Mouse (Mus musculus): Measurements from ENCODE around the gene Acacb. TPM values are rescaled to one million over a fixed set of nuclear protein-coding genes. Genes with fewer than 3 reads are reported as not detected.
A peak's percentile ranks its signal among the peaks of the same experiment; 100 is the strongest.

Acacb gene
- total and polyA plus RNA-seq, 3 experiments = 3.9 to 16.3 (median 13.4) TPM

- in situ Hi-C loops (cut with MboI; ENCODE audit: low pct_ligation_motif_present, low pct_unique_long_range_greater_than_20kb, low sequenced_read_pairs) = no loop called here
- H3K79me2 ChIP-seq (replicated peaks; ENCODE audit: control insufficient read depth, extremely low read depth, insufficient read depth, poor library complexity, severe bottlenecking) = no peaks in the 10 kb centered on the region
- H3K9me3 ChIP-seq (replicated peaks; ENCODE audit: low read length) = no peaks in the 10 kb centered on the region
- dilution Hi-C loops (cut with MboI; ENCODE audit: extremely low pct_ligation_motif_present, extremely low pct_unique_long_range_greater_than_20kb, low sequenced_read_pairs) = no loop called here
- H3K4me1 ChIP-seq (ENCODE audit: control insufficient read depth in 1 of 2, insufficient read depth in 2 of 2) = no peaks in the 10 kb centered on the region
- peaks cover 0 to 28% of the 10 kb centered on the region in 2 experiments for H3K36me3 ChIP-seq (replicated peaks in 1 of 2; ENCODE audit: control insufficient read depth in 1 of 2, insufficient read depth in 1 of 2, low read length in 1 of 2)
- H3K4me2 ChIP-seq (ENCODE audit: insufficient read depth, low read depth, poor library complexity, severe bottlenecking) = no peak overlapping the region
- no peaks in the 10 kb centered on the region for H3K27me3 ChIP-seq (replicated peaks)
- H3K9ac ChIP-seq (ENCODE audit: insufficient read depth, low read depth) = no peak overlapping the region
- H3K27ac ChIP-seq (ENCODE audit: insufficient read depth, low read depth) = no peak overlapping the region
- no peak overlapping the region for H3K4me3 ChIP-seq (replicated peaks in 1 of 3; ENCODE audit: low read depth in 2 of 3, low read length in 2 of 3, poor library complexity in 1 of 3)
- TF ChIP-seq CHD1 (IDR thresholded peaks at IDR 0.05; ENCODE audit: low read depth, low read length) (no peak), ZNF384 (IDR thresholded peaks at IDR 0.05; ENCODE audit: low read depth, low read length) (no peak), TBP (conservative IDR thresholded peaks at IDR 0.05; ENCODE audit: low read depth, low read length) (no peak), CHD2 (IDR thresholded peaks at IDR 0.05; ENCODE audit: low read length) (no peak), ZC3H11A (IDR thresholded peaks at IDR 0.05; ENCODE audit: low read depth, low read length) (no peak), MAX (IDR thresholded peaks at IDR 0.05; ENCODE audit: low read length) (no peak)
- DNase-seq (ENCODE audit: extremely low read depth) = no peak
Measured at GRCm38 (mm10) chr5:114194161-114194560, 47.8 kb downstream of the Acacb start.

GRCm38 (mm10) chr5:114199116-114199777 is 52.9 kb downstream of the Acacb start:
- no peak for DNase-seq (ENCODE audit: extremely low read depth)
- dilution Hi-C loops (cut with MboI; ENCODE audit: extremely low pct_ligation_motif_present, extremely low pct_unique_long_range_greater_than_20kb, low sequenced_read_pairs) = no loop called here
- H3K9ac ChIP-seq (ENCODE audit: insufficient read depth, low read depth) = no peak overlapping the region
- H3K4me2 ChIP-seq (ENCODE audit: insufficient read depth, low read depth, poor library complexity, severe bottlenecking) = peak overlapping the region; percentile 24
- no peaks in the 10 kb centered on the region; a peak in 1 of 4 replicates for H3K4me1 ChIP-seq (ENCODE audit: control insufficient read depth in 1 of 2, insufficient read depth in 2 of 2)
- no peak overlapping the region for H3K27ac ChIP-seq (ENCODE audit: insufficient read depth, low read depth)
- no peak overlapping the region for H3K4me3 ChIP-seq (replicated peaks in 1 of 3; ENCODE audit: low read depth in 2 of 3, low read length in 2 of 3, poor library complexity in 1 of 3)
- TF ChIP-seq NELFE (IDR thresholded peaks at IDR 0.05; ENCODE audit: low read depth, low read length) (no peak), ETS1 (conservative IDR thresholded peaks at IDR 0.05; ENCODE audit: low read depth, low read length) (no peak), MAX (IDR thresholded peaks at IDR 0.05; ENCODE audit: low read length) (no peak), JUN (IDR thresholded peaks at IDR 0.05; ENCODE audit: insufficient read depth, low read depth, low read length) (no peak)
- H3K9me3 ChIP-seq (replicated peaks; ENCODE audit: low read length) = no peaks in the 10 kb centered on the region
- no peaks in the 10 kb centered on the region for H3K79me2 ChIP-seq (replicated peaks; ENCODE audit: control insufficient read depth, extremely low read depth, insufficient read depth, poor library complexity, severe bottlenecking)
- peaks cover 0 to 31% of the 10 kb centered on the region in 2 experiments for H3K36me3 ChIP-seq (replicated peaks in 1 of 2; ENCODE audit: control insufficient read depth in 1 of 2, insufficient read depth in 1 of 2, low read length in 1 of 2)
- in situ Hi-C loops (cut with MboI; ENCODE audit: low pct_ligation_motif_present, low pct_unique_long_range_greater_than_20kb, low sequenced_read_pairs) = no loop called here
- H3K27me3 ChIP-seq (replicated peaks) = no peaks in the 10 kb centered on the region

GRCm38 (mm10) chr5:114206158-114206557 is 59.8 kb downstream of the Acacb start:
- Histone ChIP-seq H3K27ac (ENCODE audit: insufficient read depth, low read depth) (no peak overlapping the region), H3K4me3 (replicated peaks in 1 of 3; ENCODE audit: low read depth in 2 of 3, low read length in 2 of 3, poor library complexity in 1 of 3) (no peak overlapping the region), H3K9ac (ENCODE audit: insufficient read depth, low read depth) (no peak overlapping the region), H3K36me3 (replicated peaks in 1 of 2; ENCODE audit: control insufficient read depth in 1 of 2, insufficient read depth in 1 of 2, low read length in 1 of 2) (peaks cover 0 to 20% of the 10 kb centered on the region in 2 experiments), H3K9me3 (replicated peaks; ENCODE audit: low read length) (no peaks in the 10 kb centered on the region), H3K4me1 (ENCODE audit: control insufficient read depth in 1 of 2, insufficient read depth in 2 of 2) (no peaks in the 10 kb centered on the region; a peak in 1 of 4 replicates), H3K4me2 (ENCODE audit: insufficient read depth, low read depth, poor library complexity, severe bottlenecking) (no peak overlapping the region), H3K27me3 (replicated peaks) (no peaks in the 10 kb centered on the region), H3K79me2 (replicated peaks; ENCODE audit: control insufficient read depth, extremely low read depth, insufficient read depth, poor library complexity, severe bottlenecking) (no peaks in the 10 kb centered on the region)
- no peak for TF ChIP-seq TBP (conservative IDR thresholded peaks at IDR 0.05; ENCODE audit: low read depth, low read length)
- in situ Hi-C loops (cut with MboI; ENCODE audit: low pct_ligation_motif_present, low pct_unique_long_range_greater_than_20kb, low sequenced_read_pairs) = no loop called here
- no peak for DNase-seq (ENCODE audit: extremely low read depth)
- dilution Hi-C loops (cut with MboI; ENCODE audit: extremely low pct_ligation_motif_present, extremely low pct_unique_long_range_greater_than_20kb, low sequenced_read_pairs) = no loop called here
